Mouse (Mus musculus): Measurements from ENCODE around the gene Cuedc2.
A peak's percentile ranks its signal among the peaks of the same experiment; 100 is the strongest.

Gene Cuedc2

DNA sequence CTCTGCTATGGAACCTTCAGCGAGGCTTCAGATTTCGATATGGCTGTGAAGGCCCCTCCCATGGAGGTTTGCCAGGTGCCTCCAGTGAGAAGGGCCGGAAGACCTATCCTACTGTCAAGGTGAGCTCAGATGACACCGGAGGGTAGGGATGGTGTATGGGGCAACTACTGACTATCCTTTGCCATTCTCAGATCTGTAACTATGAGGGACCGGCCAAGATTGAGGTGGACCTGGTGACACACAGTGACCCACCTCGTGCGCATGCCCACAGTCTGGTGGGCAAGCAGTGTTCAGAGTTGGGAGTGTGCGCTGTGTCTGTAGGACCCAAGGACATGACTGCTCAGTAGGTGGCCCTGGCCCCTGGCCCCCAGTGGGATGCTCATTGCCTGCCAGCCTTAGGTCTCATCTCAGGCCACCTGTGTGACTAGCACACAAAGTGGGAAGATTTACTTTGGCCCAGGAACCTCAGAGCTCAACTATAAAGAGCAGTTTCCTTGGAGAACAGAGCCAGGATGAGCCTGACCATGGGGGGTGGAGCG lies 31.7 kb downstream of the Cuedc2 start:
- no peak for DNase-seq (ENCODE audit: low spot score)

- no peak for DNase-seq (ENCODE audit: low spot score)
These were observed 32.3 kb downstream of the Cuedc2 start for GRCm38 (mm10) chr19:46306268-46306610.

DNA sequence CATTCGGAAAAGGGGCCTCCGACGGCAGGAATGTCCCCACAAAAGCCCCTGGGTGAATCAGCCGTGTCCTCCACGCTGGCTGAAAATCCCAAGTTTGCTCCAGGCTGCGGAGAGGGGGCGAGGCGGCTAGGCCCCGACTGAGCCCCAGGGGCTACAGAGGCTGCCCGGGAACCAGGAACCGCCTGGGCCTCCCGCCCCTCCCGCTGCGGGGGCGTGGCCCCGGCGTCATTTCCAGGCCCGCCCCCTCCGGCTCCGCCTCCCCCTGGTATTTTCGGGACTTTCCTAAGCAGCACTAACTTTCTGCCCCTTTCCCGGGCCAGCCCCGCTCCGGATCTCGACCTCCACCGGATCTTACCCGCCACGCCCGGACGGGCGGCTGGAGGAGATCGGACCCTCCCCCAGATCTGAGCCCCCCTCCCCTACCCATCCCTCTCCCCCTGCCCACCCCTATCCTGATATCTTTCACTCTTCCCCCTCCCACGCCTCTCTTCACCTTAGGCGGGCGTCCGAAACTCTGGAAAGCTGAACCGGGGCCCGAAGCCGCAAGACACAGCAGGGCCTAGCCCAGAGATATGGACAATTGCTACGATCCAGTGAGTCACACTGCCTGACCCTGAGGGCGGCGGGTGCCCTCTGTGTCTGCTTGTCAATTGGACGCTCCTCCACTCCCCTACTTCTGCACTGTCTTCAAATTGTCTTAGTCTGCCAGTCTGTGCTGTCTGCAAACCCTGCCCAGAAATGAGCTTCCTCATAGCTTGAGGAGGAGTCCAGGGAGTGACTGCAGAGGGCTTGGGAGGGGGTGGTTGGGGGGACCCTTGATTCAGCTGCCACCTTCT lies 32.9 kb downstream of the Cuedc2 start:
- peak; percentile 76 for DNase-seq (ENCODE audit: low spot score)

DNA sequence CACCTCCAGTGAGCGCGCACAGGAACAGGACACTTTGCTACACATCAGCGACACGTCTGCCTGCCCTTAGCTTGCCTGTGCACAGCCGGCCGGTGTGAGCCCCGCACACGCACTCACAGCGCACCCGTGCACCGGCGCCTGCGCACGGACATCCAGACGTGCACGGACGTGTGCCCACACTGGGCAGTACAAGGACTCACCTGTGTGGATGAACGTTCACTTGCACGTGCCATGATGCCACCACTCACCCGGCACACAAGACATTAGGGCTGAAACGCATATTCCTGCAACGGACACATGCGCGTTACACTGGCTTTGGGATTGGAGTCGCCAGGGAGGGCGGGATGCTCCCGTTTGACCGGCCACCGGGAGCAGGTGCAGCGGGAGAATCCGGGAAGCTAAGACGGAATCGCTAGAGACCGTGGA lies 33.6 kb downstream of the Cuedc2 start:
- no peak for DNase-seq (ENCODE audit: low spot score)

- peak; percentile 88 for DNase-seq (ENCODE audit: low spot score)
These were observed 34.2 kb downstream of the Cuedc2 start, which contains the start of gene Nfkb2 for GRCm38 (mm10) chr19:46304216-46304841. Gene Nfkb2 (plus strand): TSS chr19:46304320.

- no peak for DNase-seq (ENCODE audit: low spot score)
These were observed 35.0 kb downstream of the Cuedc2 start for GRCm38 (mm10) chr19:46303251-46304215.

GRCm38 (mm10) chr19:46302551-46302950 lies 36.0 kb downstream of the Cuedc2 start:
- DNase-seq (ENCODE audit: low spot score) = no peak

- no peak for DNase-seq (ENCODE audit: low spot score)
These were observed 38.0 kb downstream of the Cuedc2 start for GRCm38 (mm10) chr19:46300294-46301045.

GRCm38 (mm10) chr19:46296938-46297337 lies 41.6 kb downstream of the Cuedc2 start:
- DNase-seq (ENCODE audit: low spot score) = no peak

DNA sequence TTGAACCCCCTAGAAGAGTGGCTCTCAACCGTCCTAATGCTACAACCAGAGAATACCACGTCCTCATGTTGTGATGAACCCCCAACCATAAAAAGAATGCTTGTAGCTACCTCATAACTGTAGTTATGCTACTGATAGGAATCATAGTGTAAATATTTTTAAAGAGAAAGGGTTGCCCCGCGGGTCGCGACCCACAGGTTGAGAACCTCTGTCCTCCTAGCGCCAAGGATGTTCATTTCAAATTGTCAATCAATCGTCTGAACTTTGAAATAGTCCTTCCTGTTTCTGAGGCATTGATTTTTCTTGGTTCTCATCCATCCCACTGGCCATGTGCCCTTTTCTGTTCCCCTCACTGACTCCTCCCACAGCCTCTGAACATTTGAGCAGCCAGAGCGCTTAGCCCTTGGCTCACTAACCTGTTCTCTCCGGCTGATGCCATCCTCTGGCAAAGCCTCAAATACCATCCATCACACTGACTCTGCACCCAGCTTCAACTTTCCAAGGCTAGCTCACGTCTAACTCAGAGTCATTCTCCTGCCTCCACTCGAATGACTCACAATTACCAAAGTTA lies 47.9 kb downstream of the Cuedc2 start:
- DNase-seq (ENCODE audit: low spot score) = no peak

- no peak for DNase-seq (ENCODE audit: low spot score)
These were observed 50.9 kb downstream of the Cuedc2 start for GRCm38 (mm10) chr19:46287566-46287965.

- no peak for DNase-seq (ENCODE audit: low spot score)
These were observed 51.6 kb downstream of the Cuedc2 start for GRCm38 (mm10) chr19:46286926-46287325.

DNA sequence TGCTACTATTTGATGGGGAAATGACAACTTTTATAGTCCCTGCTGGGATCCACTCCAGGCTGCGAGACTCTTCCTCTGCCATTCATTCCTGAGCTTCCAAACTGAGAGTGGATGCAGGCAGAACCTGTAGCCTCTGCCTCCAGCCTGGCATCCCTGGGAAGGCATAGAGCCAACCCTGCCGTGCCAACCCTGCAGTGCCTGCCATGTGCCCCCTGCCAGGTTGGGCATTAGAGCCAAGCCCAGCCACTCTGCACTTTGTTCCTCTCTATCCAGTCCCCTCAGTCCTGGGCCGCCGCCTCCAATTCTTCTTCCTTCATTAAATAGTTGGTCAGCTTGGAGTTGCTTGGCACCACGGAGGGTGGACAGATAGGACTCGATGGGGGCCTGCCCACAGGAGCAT lies 52.5 kb downstream of the Cuedc2 start:
- DNase-seq (ENCODE audit: low spot score) = no peak

- DNase-seq (ENCODE audit: low spot score) = no peak
These were observed 52.9 kb downstream of the Cuedc2 start for GRCm38 (mm10) chr19:46285631-46286030.

DNA sequence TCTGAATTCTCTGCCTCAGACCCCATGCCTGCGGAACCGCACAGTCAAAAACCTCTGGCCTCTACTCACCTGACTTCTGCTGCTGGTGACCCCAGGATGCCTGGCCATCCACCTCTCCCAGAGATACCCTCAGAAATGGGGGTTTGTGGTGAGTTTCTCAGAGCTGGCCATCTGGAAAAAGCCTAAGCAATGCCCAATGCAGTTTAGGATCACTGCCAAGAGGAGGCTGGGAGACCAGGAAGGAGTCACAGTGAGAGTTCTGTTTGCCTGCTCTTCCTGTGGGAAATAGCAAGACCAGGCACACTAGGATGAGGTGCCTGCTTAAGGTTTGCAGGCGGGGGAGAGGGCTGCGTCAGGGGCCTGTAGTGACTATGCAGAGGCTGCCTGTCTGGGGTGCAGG lies 53.8 kb downstream of the Cuedc2 start:
- no peak for DNase-seq (ENCODE audit: low spot score)

GRCm38 (mm10) chr19:46282081-46282849 lies 56.2 kb downstream of the Cuedc2 start:
- no peak for DNase-seq (ENCODE audit: low spot score)

Measured in ovary, postnatal 10 days (tissue).